Mouse (Mus musculus): ENCODE data around the gene Adal. TPM values are rescaled to one million over a fixed set of nuclear protein-coding genes. Genes with fewer than 3 reads are reported as not detected.

The Adal gene
- polyA plus RNA-seq, 2 experiments, result 16.8 to 17.8 TPM

GRCm38 (mm10) chr2:121153100-121153499 is 12.9 kb downstream of the Adal start:
- 89% methylated on average over 3 of the region's 3 CpGs for WGBS
- H3K4me3 ChIP-seq (replicated peaks; ENCODE audit: low read length), result no peak overlapping the region
- TF ChIP-seq POLR2A (IDR thresholded peaks at IDR 0.05; ENCODE audit: borderline replicate concordance, extremely low read depth, insufficient read depth, insufficient read length), result no peak

GRCm38 (mm10) chr2:121169173-121169572 is 28.9 kb downstream of the Adal start:
- H3K27me3 ChIP-seq (ENCODE audit: control insufficient read depth, insufficient read depth, low read length), result no peaks in the 10 kb centered on the region
- ATAC-seq (ENCODE audit: low FRiP score, low read depth) (no peak), DNase-seq (ENCODE audit: low spot score) (no peak)
- TF ChIP-seq POLR2A (IDR thresholded peaks at IDR 0.05; ENCODE audit: borderline replicate concordance, extremely low read depth, insufficient read depth, insufficient read length), result no peak
- peak overlapping the region; percentile 81 for H3K9ac ChIP-seq (ENCODE audit: low read depth, low read length, severe bottlenecking)
- peak overlapping the region; percentile 96 for H3K4me3 ChIP-seq (replicated peaks; ENCODE audit: low read length)
- 50% methylated on average over 4 of the region's 4 CpGs for WGBS
- H3K4me1 ChIP-seq (ENCODE audit: control insufficient read depth, insufficient read depth, low read length), result peaks cover 16% of the 10 kb centered on the region
- peak overlapping the region; percentile 81 for H3K4me2 ChIP-seq (replicated peaks; ENCODE audit: low read depth, low read length, severe bottlenecking)
- peaks cover 30% of the 10 kb centered on the region for H3K36me3 ChIP-seq (ENCODE audit: control insufficient read depth, insufficient read depth, low read length)
- no peak overlapping the region for H3K27ac ChIP-seq (replicated peaks; ENCODE audit: low read depth, low read length)
- no peaks in the 10 kb centered on the region for H3K9me3 ChIP-seq (ENCODE audit: control insufficient read depth, low read length)

More at GRCm38 (mm10) chr2:121153100-121153499, 12.9 kb downstream of the Adal start:
- H3K4me1 ChIP-seq (ENCODE audit: control insufficient read depth, insufficient read depth, low read length), result no peaks in the 10 kb centered on the region
- no peak for ATAC-seq (ENCODE audit: low FRiP score, low read depth)
- H3K36me3 ChIP-seq (ENCODE audit: control insufficient read depth, insufficient read depth, low read length), result peaks cover 36% of the 10 kb centered on the region
- H3K9me3 ChIP-seq (ENCODE audit: control insufficient read depth, low read length), result no peaks in the 10 kb centered on the region
- DNase-seq (ENCODE audit: low spot score), result no peak
- no peak overlapping the region for H3K27ac ChIP-seq (replicated peaks; ENCODE audit: low read depth, low read length)
- H3K4me2 ChIP-seq (replicated peaks; ENCODE audit: low read depth, low read length, severe bottlenecking), result no peak overlapping the region
- no peaks in the 10 kb centered on the region for H3K27me3 ChIP-seq (ENCODE audit: control insufficient read depth, insufficient read depth, low read length)
- no peak overlapping the region for H3K9ac ChIP-seq (ENCODE audit: low read depth, low read length, severe bottlenecking)

GRCm38 (mm10) chr2:121169902-121170301 is 29.7 kb downstream of the Adal start:
- ATAC-seq (ENCODE audit: low FRiP score, low read depth) (no peak), DNase-seq (ENCODE audit: low spot score) (no peak)
- Histone ChIP-seq H3K4me1 (ENCODE audit: control insufficient read depth, insufficient read depth, low read length) (peaks cover 16% of the 10 kb centered on the region), H3K9me3 (ENCODE audit: control insufficient read depth, low read length) (no peaks in the 10 kb centered on the region), H3K4me3 (replicated peaks; ENCODE audit: low read length) (peak overlapping the region; percentile 96), H3K27me3 (ENCODE audit: control insufficient read depth, insufficient read depth, low read length) (no peaks in the 10 kb centered on the region), H3K9ac (ENCODE audit: low read depth, low read length, severe bottlenecking) (peak overlapping the region; percentile 81), H3K27ac (replicated peaks; ENCODE audit: low read depth, low read length) (no peak overlapping the region), H3K4me2 (replicated peaks; ENCODE audit: low read depth, low read length, severe bottlenecking) (peak overlapping the region; percentile 81), H3K36me3 (ENCODE audit: control insufficient read depth, insufficient read depth, low read length) (peaks cover 30% of the 10 kb centered on the region)
- no peak for TF ChIP-seq POLR2A (IDR thresholded peaks at IDR 0.05; ENCODE audit: borderline replicate concordance, extremely low read depth, insufficient read depth, insufficient read length)
- WGBS, result 5% methylated on average over 9 of the region's 9 CpGs

GRCm38 (mm10) chr2:121170481-121170971 is 30.3 kb downstream of the Adal start, which contains the start of gene Tubgcp4:
Gene Tubgcp4 (plus strand): TSS chr2:121170654.
- H3K9me3 ChIP-seq (ENCODE audit: control insufficient read depth, low read length), result no peaks in the 10 kb centered on the region
- WGBS, result 0% methylated on average over 33 of the region's 38 CpGs
- peak; percentile 58 for ATAC-seq (ENCODE audit: low FRiP score, low read depth)
- H3K27ac ChIP-seq (replicated peaks; ENCODE audit: low read depth, low read length), result peak within 1 kb of the TSS; percentile 83
- H3K9ac ChIP-seq (ENCODE audit: low read depth, low read length, severe bottlenecking), result peak within 1 kb of the TSS; percentile 81
- no peak for TF ChIP-seq POLR2A (IDR thresholded peaks at IDR 0.05; ENCODE audit: borderline replicate concordance, extremely low read depth, insufficient read depth, insufficient read length)
- H3K4me3 ChIP-seq (replicated peaks; ENCODE audit: low read length), result peak within 1 kb of the TSS; percentile 96
- H3K36me3 ChIP-seq (ENCODE audit: control insufficient read depth, insufficient read depth, low read length), result peaks cover 37% of the 10 kb centered on the region
- peaks cover 16% of the 10 kb centered on the region for H3K4me1 ChIP-seq (ENCODE audit: control insufficient read depth, insufficient read depth, low read length)
- no peaks in the 10 kb centered on the region for H3K27me3 ChIP-seq (ENCODE audit: control insufficient read depth, insufficient read depth, low read length)
- H3K4me2 ChIP-seq (replicated peaks; ENCODE audit: low read depth, low read length, severe bottlenecking), result peak within 1 kb of the TSS; percentile 81
- DNase-seq (ENCODE audit: low spot score), result peak; percentile 42

- Histone ChIP-seq H3K9me3 (ENCODE audit: control insufficient read depth, low read length) (no peaks in the 10 kb centered on the region), H3K27ac (replicated peaks; ENCODE audit: low read depth, low read length) (peak within 1 kb of the TSS; percentile 83), H3K27me3 (ENCODE audit: control insufficient read depth, insufficient read depth, low read length) (no peaks in the 10 kb centered on the region), H3K9ac (ENCODE audit: low read depth, low read length, severe bottlenecking) (peak within 1 kb of the TSS; percentile 81), H3K36me3 (ENCODE audit: control insufficient read depth, insufficient read depth, low read length) (peaks cover 37% of the 10 kb centered on the region), H3K4me1 (ENCODE audit: control insufficient read depth, insufficient read depth, low read length) (peaks cover 16% of the 10 kb centered on the region), H3K4me3 (replicated peaks; ENCODE audit: low read length) (peak within 1 kb of the TSS; percentile 96), H3K4me2 (replicated peaks; ENCODE audit: low read depth, low read length, severe bottlenecking) (peak within 1 kb of the TSS; percentile 81)
- no peak; the same call in 1 of the 2 replicates for TF ChIP-seq POLR2A (IDR thresholded peaks at IDR 0.05; ENCODE audit: borderline replicate concordance, extremely low read depth, insufficient read depth, insufficient read length)
- peak; percentile 88 for DNase-seq (ENCODE audit: low spot score)
- WGBS, result under 1% methylated on average over 61 of the region's 66 CpGs
- peak; percentile 96 for ATAC-seq (ENCODE audit: low FRiP score, low read depth)
These were observed 30.9 kb downstream of the Adal start, which contains the start of gene Zscan29 for GRCm38 (mm10) chr2:121170980-121171742. Gene Zscan29 (minus strand): TSS chr2:121171125.
